Mouse (Mus musculus) ES-CJ7 (cell line): ENCODE data around the gene Tpst2.
A peak's percentile ranks its signal among the peaks of the same experiment; 100 is the strongest.

Experiments
- DNase-seq: peaks from one replicate; pipeline ENCODE4 v3.0.0; 2011; ENCODE audit warnings: low read depth, low spot score

Gene Tpst2

DNA sequence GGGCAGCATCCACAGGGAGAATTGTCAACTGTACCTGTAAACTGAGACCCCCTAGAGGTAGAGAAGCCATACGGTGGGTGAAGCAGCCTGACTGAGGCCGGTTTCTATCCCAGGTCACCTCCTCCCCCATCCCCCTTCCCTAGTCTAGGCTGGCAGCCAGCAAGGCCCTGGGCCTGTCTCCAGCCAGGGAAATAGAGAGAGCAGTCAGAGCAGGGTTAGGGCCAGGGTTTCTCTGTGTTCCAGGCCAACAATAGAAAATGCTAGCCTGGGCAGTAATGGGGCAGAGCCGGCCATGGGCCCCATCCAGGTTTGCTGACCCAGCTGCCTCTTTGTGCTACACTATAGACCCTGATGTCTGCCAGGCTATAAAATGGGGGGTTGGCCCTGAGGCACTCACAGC, 21.1 kb upstream of the Tpst2 start, which contains the start of gene Crybb1:
TSS of gene Crybb1 (plus strand) at position 390 of the 400 bp plus-strand sequence.
- DNase-seq = no peak

GRCm38 (mm10) chr5:112256457-112256856, 20.0 kb upstream of the Tpst2 start:
- no peak for DNase-seq

DNA sequence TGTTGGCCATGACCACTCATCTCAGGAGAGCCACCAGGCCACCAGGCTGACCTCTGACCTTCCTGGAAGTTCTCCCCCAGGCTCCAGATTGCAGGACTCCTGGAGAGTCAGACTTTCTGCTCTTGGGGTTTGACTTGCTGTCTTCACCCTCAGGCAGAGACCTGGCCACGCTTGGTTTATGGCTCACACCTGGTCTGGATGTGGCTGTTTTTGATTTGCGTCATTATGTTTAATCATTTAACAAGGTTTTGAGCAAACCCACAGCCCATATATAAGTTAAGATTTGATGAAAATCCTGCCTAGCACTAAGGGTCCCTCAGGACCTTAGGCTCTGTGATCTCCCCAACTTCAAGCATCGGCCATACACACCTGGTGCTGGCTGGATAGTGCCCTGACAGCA, 18.6 kb upstream of the Tpst2 start:
- no peak for DNase-seq

DNA sequence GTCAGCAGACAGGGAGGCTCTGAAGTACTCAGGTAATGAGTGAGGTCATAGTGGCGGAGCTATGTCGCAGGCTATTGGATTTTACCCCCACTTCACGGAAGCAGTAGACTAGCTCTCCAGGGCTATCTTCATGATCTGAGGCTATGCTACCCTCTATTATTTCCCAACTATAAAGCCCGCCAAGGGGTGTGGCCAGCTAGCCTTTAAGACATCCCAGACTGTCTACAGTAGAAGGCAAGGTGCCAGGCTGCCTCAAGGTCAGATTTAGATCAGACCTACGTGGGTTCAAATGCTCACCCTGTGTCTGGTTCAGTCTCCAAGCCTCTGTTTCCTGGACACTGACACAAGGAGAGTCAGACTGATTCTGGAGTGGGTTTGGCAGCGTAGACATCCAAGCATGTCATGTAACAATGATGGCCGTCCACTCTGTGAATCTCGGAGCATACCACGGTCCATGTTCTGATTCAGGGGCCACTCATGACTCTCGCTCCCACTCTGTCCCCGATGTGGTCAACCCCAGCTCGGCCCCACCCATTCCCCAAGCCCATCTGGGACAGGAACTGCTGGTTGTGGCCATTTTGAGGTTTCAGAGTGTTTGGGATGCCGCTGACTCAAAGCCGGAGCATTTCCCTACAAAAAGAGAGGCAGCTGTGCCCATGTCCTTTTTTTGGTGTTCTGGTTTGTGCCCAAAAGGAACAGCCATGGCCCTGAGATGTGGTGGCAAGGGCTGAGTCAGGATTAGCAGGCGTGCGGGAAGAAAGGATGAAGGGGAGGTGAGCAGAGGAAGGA, 16.4 kb upstream of the Tpst2 start:
- DNase-seq = no peak

GRCm38 (mm10) chr5:112260818-112261217, 15.7 kb upstream of the Tpst2 start:
- DNase-seq = no peak

- no peak for DNase-seq
Observed at GRCm38 (mm10) chr5:112264099-112264498, 12.4 kb upstream of the Tpst2 start.

DNA sequence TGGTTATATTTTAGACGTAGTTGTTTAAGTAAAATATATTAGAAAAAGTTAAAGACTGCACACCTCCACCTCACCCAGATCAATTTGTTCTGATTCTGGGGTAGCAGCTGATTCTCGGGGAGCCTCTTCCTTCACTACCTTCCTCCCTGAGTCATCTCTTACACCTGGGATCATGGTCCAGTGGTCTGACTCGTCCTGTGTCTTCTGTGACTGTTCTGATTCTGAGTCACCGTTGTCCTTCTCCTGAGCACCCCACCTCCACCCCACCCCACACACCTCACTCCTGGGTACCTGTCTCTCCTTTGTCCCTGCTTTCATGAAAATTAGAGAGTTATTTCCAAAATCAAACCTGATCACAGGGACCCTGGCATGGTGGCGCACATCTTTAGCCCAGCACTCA, 11.4 kb upstream of the Tpst2 start:
- no peak for DNase-seq

- peak; percentile 69 for DNase-seq
Observed at GRCm38 (mm10) chr5:112265515-112265914, 11.0 kb upstream of the Tpst2 start.

DNA sequence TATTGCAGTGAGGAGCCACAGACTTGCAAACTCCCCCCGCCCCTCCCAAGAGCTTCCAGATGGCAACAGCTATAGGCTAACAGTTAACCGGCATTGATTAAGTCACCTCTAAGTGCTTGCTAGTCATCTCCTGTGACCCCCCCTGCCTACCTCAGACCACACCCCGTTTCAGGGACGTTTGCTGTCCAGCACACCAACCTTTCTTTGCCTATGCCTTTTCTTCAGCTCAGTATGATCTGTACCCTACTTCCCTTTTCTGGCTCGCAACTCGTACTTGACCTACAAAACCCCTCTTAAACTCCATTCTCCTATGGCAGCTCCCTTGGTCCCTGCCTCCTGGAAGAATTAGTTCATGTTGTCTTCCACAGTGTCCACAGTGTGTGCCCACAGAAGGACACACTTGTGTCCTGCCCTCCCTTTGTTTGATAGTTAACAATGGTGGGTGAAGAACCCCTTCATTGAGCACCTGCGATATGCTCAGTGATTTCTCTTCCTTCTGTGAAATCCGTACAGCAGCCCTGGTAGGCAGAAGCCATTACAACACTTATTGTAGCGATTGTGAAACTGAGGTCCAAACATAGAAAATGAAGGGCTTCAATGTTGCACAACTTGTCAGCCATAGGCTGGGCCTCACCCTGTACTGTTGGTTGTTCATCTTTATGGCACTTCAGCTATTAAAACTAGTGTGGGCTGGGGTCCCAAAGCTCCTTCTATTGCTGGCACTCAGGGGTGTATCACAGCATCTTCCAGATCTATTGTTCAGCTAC, 10.3 kb upstream of the Tpst2 start:
- DNase-seq = no peak

DNA sequence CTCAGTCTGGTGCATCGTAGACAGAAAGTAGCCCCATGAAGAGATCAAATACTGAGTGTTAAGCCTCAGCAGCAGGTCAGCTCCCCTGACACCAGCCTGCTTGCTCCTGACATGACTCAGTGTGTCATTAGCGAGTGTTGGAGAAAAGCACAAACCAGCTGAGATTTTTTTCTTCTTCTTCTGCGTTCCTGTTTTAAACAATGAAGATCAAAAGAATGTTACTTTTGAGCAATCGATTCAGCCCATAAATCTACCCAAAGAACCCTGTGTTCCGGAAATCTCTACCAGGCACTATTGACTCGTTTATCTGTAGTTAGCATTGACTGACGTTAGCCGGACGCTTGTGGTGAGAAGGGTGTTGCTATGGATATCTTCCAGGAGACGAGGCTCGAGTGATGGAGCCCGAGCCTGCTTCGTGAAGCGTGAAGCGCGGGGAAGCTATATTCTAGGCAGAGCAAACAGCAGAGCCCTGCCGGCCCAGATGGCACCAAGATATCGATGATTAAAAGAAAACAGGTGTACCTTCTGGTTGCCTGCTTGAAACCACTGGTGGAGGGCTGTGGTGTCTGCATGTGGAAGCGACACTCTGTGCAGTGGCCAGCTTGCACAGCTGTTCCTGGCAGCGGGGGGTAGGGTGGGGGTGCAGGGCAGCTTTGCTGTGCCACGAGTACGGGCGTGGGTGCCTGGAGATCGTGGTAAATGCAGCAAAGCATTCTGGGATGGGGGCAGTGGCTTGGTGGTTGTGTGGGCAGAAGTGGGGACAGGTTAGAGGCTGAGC, 5.5 kb upstream of the Tpst2 start:
- no peak for DNase-seq

DNA sequence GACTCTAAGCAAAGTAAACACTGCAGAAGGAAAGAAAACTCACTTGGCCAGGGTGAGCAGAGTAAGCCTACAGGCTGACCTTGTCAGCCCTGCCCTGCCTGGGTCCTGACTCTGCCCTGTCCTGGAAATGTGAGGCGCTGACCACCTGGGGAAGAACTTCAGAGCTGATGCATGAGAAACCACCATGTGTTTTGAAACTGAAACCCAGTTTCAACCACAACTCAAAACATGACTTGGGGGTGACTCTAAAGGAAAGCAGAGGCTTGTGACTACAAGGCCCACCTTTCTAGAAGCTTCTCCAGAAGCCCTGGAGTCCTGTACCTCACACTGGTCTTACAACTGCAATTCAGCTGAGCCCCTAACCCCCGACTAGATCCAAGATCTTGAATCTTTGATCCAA, 3.6 kb upstream of the Tpst2 start:
- DNase-seq = no peak

- no peak for DNase-seq
Observed at GRCm38 (mm10) chr5:112273746-112274463, 2.6 kb upstream of the Tpst2 start.

DNA sequence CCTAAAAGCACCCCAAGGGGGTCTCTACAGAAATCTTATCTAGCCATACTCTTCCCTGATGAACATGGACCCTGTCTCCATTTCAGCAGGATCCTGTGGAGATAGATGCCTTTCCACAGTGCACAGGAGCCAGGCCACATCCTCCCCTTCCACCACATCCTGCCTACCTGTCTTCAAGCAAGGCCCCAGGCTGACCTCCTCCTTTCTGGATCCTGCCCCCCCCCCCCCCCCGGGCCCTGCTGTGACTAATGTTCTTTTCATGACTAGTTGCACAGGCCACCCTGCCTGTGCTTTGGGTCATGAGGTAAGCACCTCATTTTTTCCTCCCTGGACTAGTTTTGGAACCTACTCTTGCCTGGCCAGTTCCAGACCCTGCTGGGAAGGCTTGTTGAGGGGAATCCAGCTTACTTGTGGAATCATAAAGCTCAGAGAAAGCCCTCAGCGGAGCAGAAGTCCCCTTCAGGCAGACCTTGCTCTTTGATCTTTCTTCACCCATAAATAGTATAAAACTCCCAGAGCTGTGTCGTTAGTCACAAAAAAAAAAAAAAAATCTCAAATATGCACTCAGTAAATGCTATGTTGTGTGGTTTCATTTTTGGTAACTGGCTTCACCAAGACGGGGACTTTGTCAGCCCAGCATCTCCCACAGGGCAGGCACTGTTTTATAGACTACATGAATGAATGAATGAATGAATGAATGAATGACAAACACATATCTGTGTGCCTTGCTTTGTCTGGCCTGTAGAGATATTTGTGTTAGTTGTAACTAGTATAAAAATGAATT, 1.3 kb upstream of the Tpst2 start:
- no peak for DNase-seq

- DNase-seq = peak; percentile 79
Observed at GRCm38 (mm10) chr5:112276907-112277348, 437 bp downstream of the Tpst2 start.

- DNase-seq = no peak
Observed at GRCm38 (mm10) chr5:112277906-112278470, 1.5 kb downstream of the Tpst2 start.

DNA sequence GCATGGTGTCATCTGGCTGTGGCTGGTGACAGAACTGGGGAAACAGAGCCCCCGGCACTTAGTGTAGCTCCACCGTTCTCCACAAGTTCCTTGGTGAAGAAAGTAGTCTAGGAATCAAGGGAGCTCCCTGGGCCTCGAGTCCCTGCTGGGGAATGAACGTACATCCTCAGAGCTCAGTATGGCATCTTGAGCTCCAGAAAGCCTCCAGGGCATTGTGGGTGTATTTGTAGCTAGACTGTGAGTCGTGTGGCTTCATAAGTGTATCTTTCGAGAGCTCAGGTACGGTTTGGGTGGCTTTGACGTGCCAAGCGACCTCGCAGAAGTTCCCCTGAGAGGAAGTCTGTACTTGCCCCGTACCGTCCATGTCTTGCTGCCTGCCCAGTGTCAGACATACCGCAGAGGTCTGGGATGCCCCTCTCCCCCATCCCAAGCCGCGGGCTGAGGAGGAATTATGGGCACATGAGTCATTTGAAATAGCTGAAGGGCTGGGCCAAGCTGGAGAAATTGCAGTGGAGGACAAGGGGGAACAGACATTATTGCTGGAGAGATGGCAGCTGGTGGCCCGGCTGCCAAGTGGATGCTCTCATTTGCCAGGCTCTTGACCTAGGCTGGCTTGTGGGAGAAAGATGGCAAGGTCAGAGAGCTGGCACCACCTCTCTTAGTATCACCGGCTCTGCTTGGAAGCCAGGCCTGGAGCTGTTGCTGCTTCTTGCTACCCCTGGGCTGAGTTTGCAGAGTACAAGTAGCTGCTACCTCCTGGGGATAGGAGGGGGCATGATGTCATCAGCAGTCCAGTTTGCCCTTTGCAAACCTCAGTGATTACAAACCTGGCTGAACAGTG, 2.9 kb downstream of the Tpst2 start:
- DNase-seq = no peak

DNA sequence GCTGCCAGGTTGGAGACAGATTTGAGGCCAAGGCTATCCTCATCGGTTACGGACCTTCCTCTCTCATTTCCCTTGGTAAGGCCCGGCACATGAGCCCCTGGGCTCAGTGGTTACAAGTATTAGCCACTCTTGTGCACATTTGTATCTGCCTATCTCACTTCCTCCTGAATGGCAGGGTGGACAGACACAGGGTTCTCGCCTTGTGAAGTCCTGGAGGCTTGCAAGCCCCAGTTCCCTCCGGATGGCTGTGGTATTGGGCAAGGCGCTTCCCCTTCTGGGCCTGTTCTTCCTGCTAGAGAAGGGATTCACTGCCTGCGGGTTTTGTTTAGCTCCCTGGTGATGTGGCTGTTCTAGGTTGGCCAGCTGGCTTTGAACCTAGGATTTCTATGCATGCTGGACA, 3.7 kb downstream of the Tpst2 start:
- no peak for DNase-seq

- DNase-seq = peak; percentile 84
Observed at GRCm38 (mm10) chr5:112280863-112281660, 4.6 kb downstream of the Tpst2 start.

- no peak for DNase-seq
Observed at GRCm38 (mm10) chr5:112281676-112282075, 5.2 kb downstream of the Tpst2 start.
